Mouse (Mus musculus): Measurements from ENCODE around the gene Bcap31. TPM values are rescaled to one million over a fixed set of nuclear protein-coding genes. Genes with fewer than 3 reads are reported as not detected.

Bcap31 gene
- polyA plus RNA-seq, 1 experiment from 2014 or later, result 130 TPM

GRCm38 (mm10) chrX:73654177-73654576, 61.8 kb downstream of the Bcap31 start:
- no peaks in the 10 kb centered on the region for H3K9me3 ChIP-seq (replicated peaks; ENCODE audit: control insufficient read depth, low read length, poor library complexity, severe bottlenecking)
- H3K4me3 ChIP-seq (ENCODE audit: low read depth, low read length), result no peak overlapping the region
- no peaks in the 10 kb centered on the region for H3K27me3 ChIP-seq (ENCODE audit: control insufficient read depth, insufficient read depth, low read depth, low read length)
- H3K4me1 ChIP-seq (ENCODE audit: control insufficient read depth, insufficient read depth, low read length), result 0 out of 2 replicates have a peak, but pooled peaks cover 3% of the 10 kb centered on the region
- no peak overlapping the region for H3K9ac ChIP-seq (ENCODE audit: low read depth, low read length)
- no peak overlapping the region for H3K4me2 ChIP-seq (ENCODE audit: low read length)
- H3K36me3 ChIP-seq (ENCODE audit: control insufficient read depth, insufficient read depth, low read length), result 0 out of 2 replicates have a peak, but pooled peaks cover 2% of the 10 kb centered on the region
- ATAC-seq, result peak; percentile 55
- no peak overlapping the region for H3K27ac ChIP-seq (ENCODE audit: low read length)
- 8% methylated on average over 6 of the region's 6 CpGs for WGBS

- Histone ChIP-seq H3K36me3 (ENCODE audit: control insufficient read depth, insufficient read depth, low read length) (0 out of 2 replicates have a peak, but pooled peaks cover 2% of the 10 kb centered on the region), H3K27me3 (ENCODE audit: control insufficient read depth, insufficient read depth, low read depth, low read length) (no peaks in the 10 kb centered on the region), H3K9ac (ENCODE audit: low read depth, low read length) (no peak overlapping the region), H3K4me2 (ENCODE audit: low read length) (no peak overlapping the region), H3K4me3 (ENCODE audit: low read depth, low read length) (no peak overlapping the region), H3K4me1 (ENCODE audit: control insufficient read depth, insufficient read depth, low read length) (0 out of 2 replicates have a peak, but pooled peaks cover 3% of the 10 kb centered on the region), H3K27ac (ENCODE audit: low read length) (no peak overlapping the region), H3K9me3 (replicated peaks; ENCODE audit: control insufficient read depth, low read length, poor library complexity, severe bottlenecking) (no peaks in the 10 kb centered on the region)
- ATAC-seq, result no peak
- 94% methylated on average over 6 of the region's 6 CpGs for WGBS
These were observed 62.6 kb downstream of the Bcap31 start for GRCm38 (mm10) chrX:73653392-73653791.

DNA sequence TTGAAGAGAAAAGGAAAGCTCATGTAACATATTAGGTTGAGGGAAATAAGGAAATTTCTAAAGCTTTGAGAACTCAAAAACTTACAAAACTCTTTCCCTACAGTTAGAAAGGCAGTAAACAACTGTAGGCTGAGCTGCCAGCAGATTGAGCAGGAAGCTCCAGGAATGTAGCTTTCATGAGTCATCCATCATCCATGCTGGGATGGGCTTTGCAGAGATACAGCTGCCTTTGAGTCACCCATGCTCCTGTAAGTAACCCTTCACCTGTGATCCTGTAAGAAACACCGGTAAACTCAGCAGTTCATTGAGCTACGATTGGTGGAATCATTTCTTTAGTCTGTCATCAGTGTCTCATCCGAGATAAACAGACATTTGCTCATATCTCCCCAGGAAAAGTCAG, 65.1 kb downstream of the Bcap31 start:
- no peak overlapping the region for H3K4me2 ChIP-seq (ENCODE audit: low read length)
- no peaks in the 10 kb centered on the region for H3K36me3 ChIP-seq (ENCODE audit: control insufficient read depth, insufficient read depth, low read length)
- no peaks in the 10 kb centered on the region for H3K9me3 ChIP-seq (replicated peaks; ENCODE audit: control insufficient read depth, low read length, poor library complexity, severe bottlenecking)
- no peak overlapping the region for H3K9ac ChIP-seq (ENCODE audit: low read depth, low read length)
- no peak overlapping the region for H3K4me3 ChIP-seq (ENCODE audit: low read depth, low read length)
- H3K27me3 ChIP-seq (ENCODE audit: control insufficient read depth, insufficient read depth, low read depth, low read length), result no peaks in the 10 kb centered on the region
- H3K27ac ChIP-seq (ENCODE audit: low read length), result no peak overlapping the region
- H3K4me1 ChIP-seq (ENCODE audit: control insufficient read depth, insufficient read depth, low read length), result no peaks in the 10 kb centered on the region
- no peak for ATAC-seq
- WGBS, result 82% methylated on average over 3 of the region's 3 CpGs

DNA sequence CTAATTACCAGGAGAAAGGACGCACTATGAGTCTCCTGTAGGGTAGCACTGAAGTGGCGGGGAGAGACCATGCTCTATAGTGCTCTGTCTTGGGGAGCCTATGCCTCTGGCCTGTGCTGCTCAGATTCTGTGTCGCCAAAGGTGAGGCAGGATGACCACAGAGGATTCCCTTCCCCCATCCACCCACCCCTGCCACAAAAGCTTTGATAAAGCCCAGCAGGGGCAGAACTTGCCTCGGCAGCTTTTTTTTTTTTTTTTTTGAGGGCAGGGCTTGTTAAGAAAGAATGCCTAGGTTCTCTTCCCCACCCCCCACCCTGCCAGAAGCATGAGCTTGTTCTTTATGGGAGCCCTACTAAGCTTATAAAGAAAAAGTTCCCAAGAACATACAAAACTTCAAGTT, 70.9 kb downstream of the Bcap31 start:
- no peaks in the 10 kb centered on the region for H3K9me3 ChIP-seq (replicated peaks; ENCODE audit: control insufficient read depth, low read length, poor library complexity, severe bottlenecking)
- peaks cover 12% of the 10 kb centered on the region for H3K27me3 ChIP-seq (ENCODE audit: control insufficient read depth, insufficient read depth, low read depth, low read length)
- 24% methylated on average over 4 of the region's 4 CpGs for WGBS
- no peaks in the 10 kb centered on the region for H3K4me1 ChIP-seq (ENCODE audit: control insufficient read depth, insufficient read depth, low read length)
- H3K4me3 ChIP-seq (ENCODE audit: low read depth, low read length), result no peak overlapping the region
- no peaks in the 10 kb centered on the region for H3K36me3 ChIP-seq (ENCODE audit: control insufficient read depth, insufficient read depth, low read length)
- H3K4me2 ChIP-seq (ENCODE audit: low read length), result no peak overlapping the region
- no peak overlapping the region for H3K27ac ChIP-seq (ENCODE audit: low read length)
- ATAC-seq, result no peak
- H3K9ac ChIP-seq (ENCODE audit: low read depth, low read length), result no peak overlapping the region

- peak; percentile 23; the same call in 1 of the 2 replicates for ATAC-seq
- Histone ChIP-seq H3K4me2 (ENCODE audit: low read length) (peak overlapping the region; percentile 53; the same call in 1 of the 2 replicates), H3K27me3 (ENCODE audit: control insufficient read depth, insufficient read depth, low read depth, low read length) (peaks cover 34% of the 10 kb centered on the region), H3K9me3 (replicated peaks; ENCODE audit: control insufficient read depth, low read length, poor library complexity, severe bottlenecking) (no peaks in the 10 kb centered on the region), H3K27ac (ENCODE audit: low read length) (no peak overlapping the region), H3K4me3 (ENCODE audit: low read depth, low read length) (peak overlapping the region; percentile 21), H3K9ac (ENCODE audit: low read depth, low read length) (no peak overlapping the region), H3K4me1 (ENCODE audit: control insufficient read depth, insufficient read depth, low read length) (peaks cover 5% of the 10 kb centered on the region; the same call in 1 of the 2 replicates), H3K36me3 (ENCODE audit: control insufficient read depth, insufficient read depth, low read length) (no peaks in the 10 kb centered on the region)
- WGBS, result 16% methylated on average over 26 of the region's 41 CpGs
These were observed 76.0 kb downstream of the Bcap31 start for GRCm38 (mm10) chrX:73639901-73640469.

DNA sequence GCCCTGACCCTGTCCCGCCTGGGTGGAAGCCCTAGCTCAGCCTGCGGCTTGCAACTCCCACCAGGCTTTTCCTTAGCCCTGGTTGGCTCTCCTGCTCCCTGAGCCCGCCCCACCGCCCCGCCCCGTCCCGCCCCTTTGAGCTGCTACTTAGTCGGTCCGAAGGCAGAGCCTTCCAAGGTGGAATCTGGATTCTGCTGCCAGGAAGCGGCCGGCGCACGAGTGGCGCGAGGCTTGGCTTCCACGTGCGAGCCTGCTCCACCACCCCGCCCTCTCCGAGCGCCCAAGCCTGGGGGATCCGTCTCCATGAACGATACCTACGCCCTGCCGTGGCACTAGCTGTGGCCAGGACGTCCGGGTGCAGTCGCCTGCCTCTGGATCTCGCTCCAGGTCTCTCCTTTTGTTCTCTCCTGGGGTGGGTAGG, 76.7 kb downstream of the Bcap31 start, which contains the start of gene Dusp9:
Gene Dusp9 (plus strand): TSS at position 165 of the 421 bp plus-strand sequence.
- Histone ChIP-seq H3K36me3 (ENCODE audit: control insufficient read depth, insufficient read depth, low read length) (no peaks in the 10 kb centered on the region), H3K9ac (ENCODE audit: low read depth, low read length) (0 out of 2 replicates have a peak within 1 kb of the TSS, but pooled peaks have one; percentile 43), H3K27me3 (ENCODE audit: control insufficient read depth, insufficient read depth, low read depth, low read length) (peaks cover 34% of the 10 kb centered on the region), H3K27ac (ENCODE audit: low read length) (no peak within 1 kb of the TSS), H3K4me3 (ENCODE audit: low read depth, low read length) (peak within 1 kb of the TSS; percentile 21), H3K4me2 (ENCODE audit: low read length) (peak within 1 kb of the TSS; percentile 53), H3K4me1 (ENCODE audit: control insufficient read depth, insufficient read depth, low read length) (peaks cover 5% of the 10 kb centered on the region; the same call in 1 of the 2 replicates), H3K9me3 (replicated peaks; ENCODE audit: control insufficient read depth, low read length, poor library complexity, severe bottlenecking) (no peaks in the 10 kb centered on the region)
- 16% methylated on average over 27 of the region's 28 CpGs for WGBS
- ATAC-seq, result peak; percentile 70

DNA sequence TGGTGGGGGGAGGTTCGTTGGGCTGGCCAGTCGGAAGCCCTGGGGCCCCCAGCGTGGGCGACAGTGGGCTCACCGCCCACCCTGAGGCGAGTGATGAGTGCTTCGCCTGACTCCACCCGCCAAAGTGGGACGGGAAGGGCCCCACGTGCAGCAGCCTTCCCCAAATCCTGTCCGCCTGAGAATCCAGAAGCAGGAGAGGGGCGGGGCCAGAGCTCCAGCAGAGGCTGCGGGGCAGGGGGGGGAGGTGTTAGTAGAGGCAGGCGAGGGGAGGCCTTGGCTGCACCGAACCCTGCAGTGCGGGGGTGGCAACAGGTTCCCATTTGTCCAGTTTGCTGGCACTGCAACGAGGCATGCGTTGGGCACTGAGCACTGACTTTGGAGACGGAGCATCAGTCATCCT, 78.6 kb downstream of the Bcap31 start:
- peaks cover 5% of the 10 kb centered on the region; the same call in 1 of the 2 replicates for H3K4me1 ChIP-seq (ENCODE audit: control insufficient read depth, insufficient read depth, low read length)
- H3K27ac ChIP-seq (ENCODE audit: low read length), result no peak overlapping the region
- no peak for ATAC-seq
- 23% methylated on average over 15 of the region's 19 CpGs for WGBS
- H3K4me2 ChIP-seq (ENCODE audit: low read length), result peak overlapping the region; percentile 80
- H3K9ac ChIP-seq (ENCODE audit: low read depth, low read length), result 0 out of 2 replicates have a peak overlapping the region, but pooled peaks have one; percentile 25
- H3K27me3 ChIP-seq (ENCODE audit: control insufficient read depth, insufficient read depth, low read depth, low read length), result peaks cover 34% of the 10 kb centered on the region
- H3K4me3 ChIP-seq (ENCODE audit: low read depth, low read length), result peak overlapping the region; percentile 38
- no peaks in the 10 kb centered on the region for H3K9me3 ChIP-seq (replicated peaks; ENCODE audit: control insufficient read depth, low read length, poor library complexity, severe bottlenecking)
- no peaks in the 10 kb centered on the region for H3K36me3 ChIP-seq (ENCODE audit: control insufficient read depth, insufficient read depth, low read length)

Other genes starting within 250 kb of the Bcap31 start
- gene Bgn, start 232.6 kb downstream of the Bcap31 start, polyA plus RNA-seq (2015; fragmentation: Nextera tagmentation; extraction: Ambion mirVana), result 16.5 and 17.9 TPM in 2 replicates
- 7.9 and 8.0 TPM in 2 replicates for gene Atp2b3, start 213.1 kb downstream of the Bcap31 start, polyA plus RNA-seq (2015; fragmentation: Nextera tagmentation; extraction: Ambion mirVana)
- 0.21 and 0.22 TPM in 2 replicates for gene Dusp9, start 76.8 kb downstream of the Bcap31 start, polyA plus RNA-seq (2015; fragmentation: Nextera tagmentation; extraction: Ambion mirVana)
- 197 and 208 TPM in 2 replicates for gene Pnck, start 56.1 kb downstream of the Bcap31 start, polyA plus RNA-seq (2015; fragmentation: Nextera tagmentation; extraction: Ambion mirVana)
- gene Slc6a8, start 43.0 kb downstream of the Bcap31 start, polyA plus RNA-seq (2015; fragmentation: Nextera tagmentation; extraction: Ambion mirVana), result 6.6 and 7.3 TPM in 2 replicates
- gene Abcd1, start 422 bp upstream of the Bcap31 start, polyA plus RNA-seq (2015; fragmentation: Nextera tagmentation; extraction: Ambion mirVana), result 10.4 and 11.1 TPM in 2 replicates
- 0.25 and 0.40 TPM in 2 replicates for gene Plxnb3, start 40.9 kb upstream of the Bcap31 start, polyA plus RNA-seq (2015; fragmentation: Nextera tagmentation; extraction: Ambion mirVana)
- 2.0 and 2.4 TPM in 2 replicates for gene Srpk3, start 58.2 kb upstream of the Bcap31 start, polyA plus RNA-seq (2015; fragmentation: Nextera tagmentation; extraction: Ambion mirVana)
- 232 and 252 TPM in 2 replicates for gene Idh3g, start 70.7 kb upstream of the Bcap31 start, polyA plus RNA-seq (2015; fragmentation: Nextera tagmentation; extraction: Ambion mirVana)
- gene Ssr4, start 70.9 kb upstream of the Bcap31 start, polyA plus RNA-seq (2015; fragmentation: Nextera tagmentation; extraction: Ambion mirVana), result 126 and 131 TPM in 2 replicates
- gene Pdzd4, start 108.8 kb upstream of the Bcap31 start, polyA plus RNA-seq (2015; fragmentation: Nextera tagmentation; extraction: Ambion mirVana), result 4.8 TPM in 2 replicates
- 0.09 and 0.34 TPM in 2 replicates for gene Avpr2, start 175.9 kb upstream of the Bcap31 start, polyA plus RNA-seq (2015; fragmentation: Nextera tagmentation; extraction: Ambion mirVana)
- gene L1cam, start 179.9 kb upstream of the Bcap31 start, polyA plus RNA-seq (2015; fragmentation: Nextera tagmentation; extraction: Ambion mirVana), result 122 and 134 TPM in 2 replicates
- gene Arhgap4, start 205.7 kb upstream of the Bcap31 start, polyA plus RNA-seq (2015; fragmentation: Nextera tagmentation; extraction: Ambion mirVana), result 3.0 and 3.3 TPM in 2 replicates
- gene Naa10, start 205.8 kb upstream of the Bcap31 start, polyA plus RNA-seq (2015; fragmentation: Nextera tagmentation; extraction: Ambion mirVana), result 84.6 and 85.4 TPM in 2 replicates
- gene Renbp, start 214.7 kb upstream of the Bcap31 start, polyA plus RNA-seq (2015; fragmentation: Nextera tagmentation; extraction: Ambion mirVana), result 8.9 and 9.1 TPM in 2 replicates

Measured in midbrain, embryonic 16.5 days (tissue).